Mouse (Mus musculus): Measurements from ENCODE around the gene 3110082I17Rik. TPM values are rescaled to one million over a fixed set of nuclear protein-coding genes. Genes with fewer than 3 reads are reported as not detected.

3110082I17Rik gene
- polyA plus RNA-seq, 1 experiment from 2014 or later, result 10.5 TPM

DNA sequence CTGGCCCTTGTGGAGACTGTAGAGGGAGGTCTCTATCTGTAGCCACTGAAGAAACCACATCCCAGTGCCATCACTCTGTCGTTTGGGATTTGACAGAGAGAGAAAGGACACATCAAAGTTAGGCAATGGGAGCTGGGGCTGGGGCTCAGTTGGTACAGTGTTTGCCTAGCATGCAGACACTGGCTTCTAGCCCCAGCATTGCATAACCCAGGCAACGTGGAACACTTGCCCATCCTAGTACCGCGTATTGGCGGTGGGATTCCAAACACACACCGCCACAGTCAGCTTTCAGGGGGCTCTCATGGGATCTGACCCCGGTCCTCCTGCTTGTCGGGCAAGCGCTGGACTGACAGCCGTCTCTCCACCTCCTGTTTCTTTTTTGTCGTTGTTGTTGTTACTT is 93.8 kb downstream of the 3110082I17Rik start:
- H3K27ac ChIP-seq (ENCODE audit: low read length), result peak overlapping the region; percentile 46; the same call in 1 of the 2 replicates
- no peak for ATAC-seq (ENCODE audit: low read depth)
- H3K4me3 ChIP-seq (ENCODE audit: low read depth, low read length), result no peak overlapping the region
- H3K4me1 ChIP-seq (ENCODE audit: control insufficient read depth, low read depth, low read length), result peaks cover 61% of the 10 kb centered on the region
- no peaks in the 10 kb centered on the region for H3K27me3 ChIP-seq (ENCODE audit: control insufficient read depth, insufficient read depth, low read depth, low read length)
- no peak overlapping the region for H3K4me2 ChIP-seq (ENCODE audit: low read depth, low read length)
- H3K9ac ChIP-seq (ENCODE audit: low read depth, low read length), result no peak overlapping the region
- 62% methylated on average over 11 of the region's 11 CpGs for WGBS (ENCODE audit: insufficient replicate concordance)
- H3K9me3 ChIP-seq (replicated peaks; ENCODE audit: control insufficient read depth, low read length), result no peaks in the 10 kb centered on the region
- H3K36me3 ChIP-seq (ENCODE audit: control insufficient read depth, insufficient read depth), result no peaks in the 10 kb centered on the region

DNA sequence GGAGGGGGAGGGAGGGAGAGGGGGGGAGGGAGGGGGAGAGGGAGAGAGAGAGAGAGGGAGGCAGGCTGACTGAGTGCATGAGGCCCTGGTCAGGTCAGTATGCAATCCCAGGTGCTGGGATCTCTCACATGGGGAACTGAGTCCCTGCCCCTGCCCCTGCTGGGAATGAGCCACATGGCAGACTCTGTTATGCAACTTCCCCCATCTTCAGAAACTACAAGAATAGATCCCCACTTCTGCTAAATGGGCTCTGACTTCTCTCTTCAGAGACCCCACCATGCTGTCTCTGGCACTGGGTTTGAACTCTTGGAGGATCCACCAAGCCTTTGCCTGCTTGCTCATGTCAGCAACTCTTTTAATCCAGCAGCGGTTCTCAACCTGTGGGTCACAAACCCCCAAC is 94.5 kb downstream of the 3110082I17Rik start:
- no peak overlapping the region for H3K4me3 ChIP-seq (ENCODE audit: low read depth, low read length)
- H3K36me3 ChIP-seq (ENCODE audit: control insufficient read depth, insufficient read depth), result no peaks in the 10 kb centered on the region
- H3K4me2 ChIP-seq (ENCODE audit: low read depth, low read length), result no peak overlapping the region
- no peaks in the 10 kb centered on the region for H3K9me3 ChIP-seq (replicated peaks; ENCODE audit: control insufficient read depth, low read length)
- no peak for ATAC-seq (ENCODE audit: low read depth)
- no peak overlapping the region for H3K9ac ChIP-seq (ENCODE audit: low read depth, low read length)
- H3K27me3 ChIP-seq (ENCODE audit: control insufficient read depth, insufficient read depth, low read depth, low read length), result no peaks in the 10 kb centered on the region
- H3K4me1 ChIP-seq (ENCODE audit: control insufficient read depth, low read depth, low read length), result peaks cover 54% of the 10 kb centered on the region
- WGBS (ENCODE audit: insufficient replicate concordance), result 36% methylated on average over 1 of the region's 1 CpGs
- peak overlapping the region; percentile 46; the same call in 1 of the 2 replicates for H3K27ac ChIP-seq (ENCODE audit: low read length)

DNA sequence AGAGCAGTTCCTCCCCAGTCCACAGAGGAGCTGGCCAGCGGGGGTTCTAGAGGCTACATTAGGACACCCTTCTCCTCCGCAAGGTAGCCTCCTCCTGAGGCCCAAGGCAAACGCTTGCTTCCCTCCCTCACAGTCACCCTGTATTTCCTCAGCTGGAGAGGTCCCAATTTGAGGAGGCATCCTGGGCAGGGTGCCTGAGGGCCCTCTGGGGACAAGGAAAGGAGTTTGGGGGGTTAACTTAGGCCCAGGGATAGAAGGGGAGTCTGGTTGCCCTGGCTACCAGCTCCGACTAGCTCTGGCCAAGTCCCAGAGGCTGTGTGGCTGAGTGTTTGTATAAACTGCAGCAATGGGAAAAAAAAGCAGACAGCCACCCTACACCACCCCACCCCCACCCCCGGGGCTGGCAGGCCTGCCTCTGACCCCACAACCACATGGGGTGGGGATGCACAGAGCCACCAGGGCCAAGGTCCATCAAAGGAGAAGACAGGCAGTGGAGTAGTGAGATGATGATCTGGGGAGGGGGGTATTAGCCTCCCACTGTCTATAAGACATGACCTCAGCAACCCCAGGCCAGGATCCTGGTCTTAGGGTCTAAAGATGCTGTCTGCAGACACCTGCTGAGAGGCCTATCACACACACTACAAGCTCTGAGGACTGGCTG is 95.3 kb downstream of the 3110082I17Rik start:
- H3K9ac ChIP-seq (ENCODE audit: low read depth, low read length), result peak overlapping the region; percentile 6; the same call in 1 of the 2 replicates
- no peaks in the 10 kb centered on the region for H3K9me3 ChIP-seq (replicated peaks; ENCODE audit: control insufficient read depth, low read length)
- H3K27me3 ChIP-seq (ENCODE audit: control insufficient read depth, insufficient read depth, low read depth, low read length), result no peaks in the 10 kb centered on the region
- H3K36me3 ChIP-seq (ENCODE audit: control insufficient read depth, insufficient read depth), result no peaks in the 10 kb centered on the region
- H3K4me3 ChIP-seq (ENCODE audit: low read depth, low read length), result no peak overlapping the region
- peak overlapping the region; percentile 7; the same call in 1 of the 2 replicates for H3K4me2 ChIP-seq (ENCODE audit: low read depth, low read length)
- ATAC-seq (ENCODE audit: low read depth), result no peak
- peak overlapping the region; percentile 54 for H3K27ac ChIP-seq (ENCODE audit: low read length)
- 46% methylated on average over 5 of the region's 5 CpGs for WGBS (ENCODE audit: insufficient replicate concordance)
- H3K4me1 ChIP-seq (ENCODE audit: control insufficient read depth, low read depth, low read length), result peaks cover 46% of the 10 kb centered on the region

DNA sequence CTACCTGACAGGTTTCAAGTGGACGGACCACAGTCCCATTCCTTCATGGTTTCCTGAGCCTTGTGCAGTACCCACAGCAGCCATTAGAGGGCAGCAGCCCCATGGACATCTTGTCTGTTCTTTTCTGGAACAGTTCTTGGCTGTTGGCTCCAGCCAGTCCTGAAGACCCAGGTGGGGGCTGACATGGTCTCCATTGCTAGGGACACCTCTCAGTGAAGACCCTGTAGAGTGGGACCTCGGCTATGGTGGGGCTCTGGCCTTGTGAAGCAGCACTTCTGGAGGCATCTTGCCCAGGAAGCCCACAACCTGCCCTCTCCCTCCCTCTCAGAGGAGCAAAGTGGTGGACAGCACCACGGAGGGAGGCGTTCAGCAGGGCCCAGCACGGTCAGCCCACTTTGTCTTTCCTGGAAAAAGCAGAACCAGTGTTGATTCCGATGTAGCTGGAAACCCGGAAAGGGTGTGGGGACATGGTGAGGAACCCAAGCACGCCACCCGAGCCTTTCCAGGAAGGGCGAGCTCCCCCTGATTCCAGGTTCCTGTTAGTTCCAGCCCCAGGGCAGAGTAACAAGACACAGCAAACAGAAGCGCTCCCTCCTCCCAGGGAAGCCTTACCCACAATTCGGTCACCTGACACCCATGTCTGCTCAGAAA is 95.9 kb downstream of the 3110082I17Rik start:
- no peaks in the 10 kb centered on the region for H3K36me3 ChIP-seq (ENCODE audit: control insufficient read depth, insufficient read depth)
- H3K27me3 ChIP-seq (ENCODE audit: control insufficient read depth, insufficient read depth, low read depth, low read length), result no peaks in the 10 kb centered on the region
- H3K4me2 ChIP-seq (ENCODE audit: low read depth, low read length), result peak overlapping the region; percentile 7; the same call in 1 of the 2 replicates
- no peak overlapping the region for H3K4me3 ChIP-seq (ENCODE audit: low read depth, low read length)
- WGBS (ENCODE audit: insufficient replicate concordance), result 17% methylated on average over 12 of the region's 12 CpGs
- H3K27ac ChIP-seq (ENCODE audit: low read length), result peak overlapping the region; percentile 54
- peak; percentile 57 for ATAC-seq (ENCODE audit: low read depth)
- peak overlapping the region; percentile 6; the same call in 1 of the 2 replicates for H3K9ac ChIP-seq (ENCODE audit: low read depth, low read length)
- no peaks in the 10 kb centered on the region for H3K9me3 ChIP-seq (replicated peaks; ENCODE audit: control insufficient read depth, low read length)
- H3K4me1 ChIP-seq (ENCODE audit: control insufficient read depth, low read depth, low read length), result peaks cover 40% of the 10 kb centered on the region

DNA sequence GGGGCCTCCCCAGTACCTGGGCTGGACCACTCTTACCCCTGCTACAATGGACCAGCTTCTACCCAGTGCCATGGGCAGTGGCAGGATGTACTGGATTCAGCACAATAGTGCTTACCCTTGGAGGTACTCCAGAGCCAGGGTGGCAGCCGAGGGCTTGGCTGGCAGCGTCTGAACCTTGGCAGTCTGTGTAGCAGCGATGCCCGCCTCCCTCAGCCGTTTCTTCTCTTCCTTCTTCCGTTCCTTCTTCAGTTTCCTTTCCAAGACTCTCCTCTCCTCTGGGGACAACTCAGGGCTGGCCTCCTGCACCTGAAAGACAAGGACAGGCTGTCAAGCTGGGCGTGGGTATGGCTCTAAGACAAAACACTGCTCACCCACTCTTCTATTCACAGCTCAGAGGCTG is 96.5 kb downstream of the 3110082I17Rik start:
- peaks cover 40% of the 10 kb centered on the region for H3K4me1 ChIP-seq (ENCODE audit: control insufficient read depth, low read depth, low read length)
- no peak for ATAC-seq (ENCODE audit: low read depth)
- 57% methylated on average over 7 of the region's 7 CpGs for WGBS (ENCODE audit: insufficient replicate concordance)
- H3K4me2 ChIP-seq (ENCODE audit: low read depth, low read length), result no peak overlapping the region
- H3K4me3 ChIP-seq (ENCODE audit: low read depth, low read length), result no peak overlapping the region
- H3K27me3 ChIP-seq (ENCODE audit: control insufficient read depth, insufficient read depth, low read depth, low read length), result no peaks in the 10 kb centered on the region
- H3K27ac ChIP-seq (ENCODE audit: low read length), result no peak overlapping the region
- H3K9ac ChIP-seq (ENCODE audit: low read depth, low read length), result no peak overlapping the region
- no peaks in the 10 kb centered on the region for H3K36me3 ChIP-seq (ENCODE audit: control insufficient read depth, insufficient read depth)
- no peaks in the 10 kb centered on the region for H3K9me3 ChIP-seq (replicated peaks; ENCODE audit: control insufficient read depth, low read length)

DNA sequence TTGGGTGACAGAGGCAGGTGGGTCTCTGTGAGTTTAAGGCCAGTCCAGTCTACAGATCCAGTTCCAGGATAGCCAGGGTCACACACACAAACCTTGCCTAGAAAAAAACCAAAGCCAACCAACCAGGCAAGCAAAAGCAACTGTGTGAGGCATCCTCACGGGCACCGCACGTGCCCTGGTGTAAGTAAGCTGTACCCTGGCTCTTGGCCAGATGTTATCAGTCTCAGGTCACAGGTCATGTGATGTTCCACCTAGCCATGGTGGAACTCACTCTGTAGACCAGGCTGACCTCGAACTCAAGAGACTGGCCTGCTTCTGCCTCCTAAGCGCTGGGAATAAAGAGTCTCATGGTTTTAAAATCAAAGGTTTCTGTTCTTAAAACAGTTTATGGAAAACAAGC is 101.1 kb downstream of the 3110082I17Rik start:
- no peak overlapping the region for H3K4me3 ChIP-seq (ENCODE audit: low read depth, low read length)
- WGBS (ENCODE audit: insufficient replicate concordance), result 79% methylated on average over 5 of the region's 5 CpGs
- no peak overlapping the region for H3K4me2 ChIP-seq (ENCODE audit: low read depth, low read length)
- H3K36me3 ChIP-seq (ENCODE audit: control insufficient read depth, insufficient read depth), result no peaks in the 10 kb centered on the region
- no peak overlapping the region for H3K9ac ChIP-seq (ENCODE audit: low read depth, low read length)
- H3K9me3 ChIP-seq (replicated peaks; ENCODE audit: control insufficient read depth, low read length), result no peaks in the 10 kb centered on the region
- H3K27me3 ChIP-seq (ENCODE audit: control insufficient read depth, insufficient read depth, low read depth, low read length), result no peaks in the 10 kb centered on the region
- ATAC-seq (ENCODE audit: low read depth), result no peak
- no peak overlapping the region for H3K27ac ChIP-seq (ENCODE audit: low read length)
- peaks cover 1% of the 10 kb centered on the region for H3K4me1 ChIP-seq (ENCODE audit: control insufficient read depth, low read depth, low read length)

DNA sequence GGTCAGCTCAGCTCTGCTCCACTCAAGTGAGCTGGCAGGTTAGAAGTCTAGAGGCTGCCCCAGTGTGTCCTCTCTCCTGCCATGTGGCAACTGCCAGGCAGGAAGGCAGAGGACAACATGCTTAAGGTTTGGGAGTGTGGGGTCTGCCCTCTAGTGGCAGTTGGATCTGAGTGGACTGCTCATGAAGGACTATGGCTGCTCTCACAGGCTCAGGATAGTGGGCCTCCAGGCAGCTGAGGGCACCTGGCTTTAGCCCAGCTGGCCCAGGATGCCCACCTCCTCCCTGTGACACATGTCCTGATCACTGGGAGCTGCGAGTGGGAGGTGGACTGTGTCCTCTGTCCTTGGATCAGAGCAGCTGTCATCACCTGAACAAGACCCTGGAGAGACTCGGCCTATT is 101.7 kb downstream of the 3110082I17Rik start:
- no peak overlapping the region for H3K4me3 ChIP-seq (ENCODE audit: low read depth, low read length)
- H3K9me3 ChIP-seq (replicated peaks; ENCODE audit: control insufficient read depth, low read length), result no peaks in the 10 kb centered on the region
- peaks cover 7% of the 10 kb centered on the region for H3K4me1 ChIP-seq (ENCODE audit: control insufficient read depth, low read depth, low read length)
- no peaks in the 10 kb centered on the region for H3K36me3 ChIP-seq (ENCODE audit: control insufficient read depth, insufficient read depth)
- H3K4me2 ChIP-seq (ENCODE audit: low read depth, low read length), result no peak overlapping the region
- no peak overlapping the region for H3K9ac ChIP-seq (ENCODE audit: low read depth, low read length)
- ATAC-seq (ENCODE audit: low read depth), result no peak
- H3K27me3 ChIP-seq (ENCODE audit: control insufficient read depth, insufficient read depth, low read depth, low read length), result no peaks in the 10 kb centered on the region
- H3K27ac ChIP-seq (ENCODE audit: low read length), result no peak overlapping the region
- 62% methylated on average over 2 of the region's 2 CpGs for WGBS (ENCODE audit: insufficient replicate concordance)

DNA sequence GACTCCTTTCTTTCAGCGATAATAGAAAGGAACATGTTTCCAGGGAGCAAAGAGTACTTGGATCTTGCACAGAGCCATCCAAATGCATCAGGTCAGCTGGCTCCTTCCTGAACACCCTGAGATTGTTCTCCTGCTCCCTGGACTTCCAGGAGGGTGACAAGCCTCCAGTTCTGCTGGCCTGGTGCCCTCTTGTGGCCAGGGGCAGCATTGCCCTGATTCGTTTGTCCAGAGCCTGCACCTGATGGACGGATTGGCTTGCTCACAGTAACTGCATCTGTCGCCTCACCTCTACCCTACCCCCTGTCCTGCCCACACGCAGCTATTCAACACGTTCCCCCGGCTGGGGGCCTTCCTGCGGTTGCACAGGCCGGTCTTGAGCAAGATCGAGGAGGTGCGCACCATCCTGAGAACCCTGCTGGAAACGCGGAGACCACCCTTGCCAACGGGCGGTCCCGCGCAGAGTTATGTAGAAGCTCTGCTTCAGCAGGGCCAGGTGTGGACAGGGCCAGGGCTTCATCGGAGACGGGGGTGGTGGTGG is 105.0 kb downstream of the 3110082I17Rik start:
- Histone ChIP-seq H3K27ac (ENCODE audit: low read length) (no peak overlapping the region), H3K4me2 (ENCODE audit: low read depth, low read length) (no peak overlapping the region), H3K9ac (ENCODE audit: low read depth, low read length) (no peak overlapping the region), H3K4me1 (ENCODE audit: control insufficient read depth, low read depth, low read length) (peaks cover 27% of the 10 kb centered on the region), H3K9me3 (replicated peaks; ENCODE audit: control insufficient read depth, low read length) (no peaks in the 10 kb centered on the region), H3K27me3 (ENCODE audit: control insufficient read depth, insufficient read depth, low read depth, low read length) (no peaks in the 10 kb centered on the region), H3K36me3 (ENCODE audit: control insufficient read depth, insufficient read depth) (no peaks in the 10 kb centered on the region), H3K4me3 (ENCODE audit: low read depth, low read length) (no peak overlapping the region)
- ATAC-seq (ENCODE audit: low read depth), result peak; percentile 22; the same call in 1 of the 2 replicates
- WGBS (ENCODE audit: insufficient replicate concordance), result 32% methylated on average over 19 of the region's 19 CpGs

DNA sequence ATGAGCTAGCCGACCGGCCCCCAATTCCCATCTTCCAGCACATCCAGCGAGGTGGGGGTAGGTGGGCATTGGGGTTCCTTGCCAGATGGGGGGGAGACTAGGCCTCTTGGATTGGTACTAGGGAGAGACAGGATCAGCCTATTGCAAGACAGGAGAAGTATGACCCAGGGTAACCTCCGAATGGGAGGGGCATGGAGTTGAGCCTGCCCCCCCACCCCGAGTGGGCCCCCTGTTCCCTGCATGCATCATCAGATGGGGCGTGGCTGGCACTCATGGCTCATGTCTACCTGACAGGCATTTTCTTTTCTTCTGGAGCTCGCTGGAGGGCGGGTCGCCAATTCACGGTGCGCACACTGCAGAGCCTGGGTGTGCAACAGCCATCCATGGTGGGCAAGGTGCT is 106.4 kb downstream of the 3110082I17Rik start:
- no peaks in the 10 kb centered on the region for H3K9me3 ChIP-seq (replicated peaks; ENCODE audit: control insufficient read depth, low read length)
- no peak overlapping the region for H3K9ac ChIP-seq (ENCODE audit: low read depth, low read length)
- H3K4me1 ChIP-seq (ENCODE audit: control insufficient read depth, low read depth, low read length), result peaks cover 39% of the 10 kb centered on the region
- WGBS (ENCODE audit: insufficient replicate concordance), result 75% methylated on average over 11 of the region's 11 CpGs
- no peaks in the 10 kb centered on the region for H3K36me3 ChIP-seq (ENCODE audit: control insufficient read depth, insufficient read depth)
- no peaks in the 10 kb centered on the region for H3K27me3 ChIP-seq (ENCODE audit: control insufficient read depth, insufficient read depth, low read depth, low read length)
- no peak overlapping the region for H3K27ac ChIP-seq (ENCODE audit: low read length)
- ATAC-seq (ENCODE audit: low read depth), result no peak
- no peak overlapping the region for H3K4me3 ChIP-seq (ENCODE audit: low read depth, low read length)
- no peak overlapping the region for H3K4me2 ChIP-seq (ENCODE audit: low read depth, low read length)
